ENCODE assay signal across 14 mouse cellular contexts in genomic region chr14:25181406-25181805, GRCm38 (mm10).
DNase-seq lines count a peak whose midpoint lies in the region; ATAC-seq and TF ChIP-seq lines count a peak whose summit lies in the region.
"Had no signal": no experiment of that assay in that cellular context is flagged by ENCODE, and none has a peak within 500 bp of the region (broad histone marks: within the 10 kb centered on the region; RNA-seq: fewer than 3 reads in every experiment).

No protein-coding gene starts in this region.

- no peaks in the 10 kb centered on the region for H3K36me3 ChIP-seq in C2C12 (ENCODE audit: control insufficient read depth, insufficient read depth)
- no peaks in the 10 kb centered on the region for H3K36me3 ChIP-seq in liver, embryonic 15.5 days (replicated peaks)
- H3K36me3 ChIP-seq: forebrain, embryonic 10.5 days; midbrain, embryonic 12.5 days had no signal

- H3K9ac ChIP-seq in liver, embryonic 15.5 days, result no peak overlapping the region
- H3K9ac ChIP-seq: midbrain, embryonic 12.5 days had no signal

- DNase-seq in adrenal gland, postnatal 36 days, result peak; percentile 30 to 42
- DNase-seq in adrenal gland, postnatal 10 days, result no peak
- DNase-seq in kidney, adult 9 months, result peak; percentile 90
- DNase-seq in embryo, embryonic 10.5 days (ENCODE audit: low spot score), result no peak
- no peak for DNase-seq in B cell, adult 2 months
- DNase-seq: cerebellum, adult 2 months; heart, postnatal 4 days; lung, postnatal 10 days; thymus, postnatal 36 days had no signal

- no peak overlapping the region for H3K27ac ChIP-seq in liver, embryonic 15.5 days (replicated peaks)
- H3K27ac ChIP-seq: forebrain, embryonic 10.5 days; midbrain, embryonic 12.5 days had no signal

- H3K4me3 ChIP-seq in C2C12 (ENCODE audit: insufficient read depth, poor library complexity, severe bottlenecking), result no peak overlapping the region
- H3K4me3 ChIP-seq in liver, embryonic 15.5 days (replicated peaks), result no peak overlapping the region
- H3K4me3 ChIP-seq: forebrain, embryonic 10.5 days; midbrain, embryonic 12.5 days had no signal

- no peaks in the 10 kb centered on the region for H3K4me1 ChIP-seq in liver, embryonic 15.5 days (replicated peaks)

- H3K27me3 ChIP-seq in C2C12 (ENCODE audit: control insufficient read depth, insufficient read depth, insufficient read length), result no peaks in the 10 kb centered on the region
- no peaks in the 10 kb centered on the region for H3K27me3 ChIP-seq in liver, embryonic 15.5 days

- no peaks in the 10 kb centered on the region for H3K9me3 ChIP-seq in liver, embryonic 15.5 days (replicated peaks)
- H3K9me3 ChIP-seq: forebrain, embryonic 10.5 days; midbrain, embryonic 12.5 days had no signal

- H3K4me2 ChIP-seq in liver, embryonic 15.5 days, result no peak overlapping the region
- H3K4me2 ChIP-seq: midbrain, embryonic 12.5 days had no signal

- no peak for TF ChIP-seq CTCF in C2C12 (IDR thresholded peaks at IDR 0.05; ENCODE audit: control insufficient read depth, insufficient read depth, insufficient read length)

- H3K79me2 ChIP-seq in C2C12 (ENCODE audit: control insufficient read depth, insufficient read depth), result no peaks in the 10 kb centered on the region

- 12% methylated on average over 2 of the region's 2 CpGs for WGBS in liver, embryonic 15.5 days (ENCODE audit: insufficient replicate concordance)

- H3ac ChIP-seq in C2C12 (ENCODE audit: control insufficient read depth, insufficient read length, low read depth), result no peak overlapping the region

- H3K79me3 ChIP-seq in C2C12 (ENCODE audit: low read depth), result no peaks in the 10 kb centered on the region

- peak; percentile 69 for ATAC-seq in liver, embryonic 15.5 days (ENCODE audit: insufficient read depth)
- ATAC-seq in granulocyte monocyte progenitor cell, adult 5-6 weeks (replicated peaks; ENCODE audit: poor library complexity, severe bottlenecking), result no peak

TF ChIP-seq in C2C12, 6 proteins besides CTCF, POLR2A, EP300 and RAD21:
- peak; percentile 95 for TF ChIP-seq CEBPB (IDR thresholded peaks at IDR 0.05; ENCODE audit: low read depth)
- TF ChIP-seq MAX (IDR thresholded peaks at IDR 0.05), result no peak

Comparison
In these comparisons a context has a peak if more than half of its experiments do, and no peak if none do; other contexts are left out.
1. DNase-seq: peak in adrenal gland, postnatal 36 days (2 of 2) and kidney, adult 9 months (single experiment); none in adrenal gland, postnatal 10 days (single experiment), embryo, embryonic 10.5 days (single experiment) and B cell, adult 2 months (0 of 2).